Mouse (Mus musculus) megakaryocyte, embryonic 14.5 days (primary cell): Measurements from ENCODE around the gene Mob1a. TPM values are rescaled to one million over a fixed set of nuclear protein-coding genes. Genes with fewer than 3 reads are reported as not detected.

ENCODE experiments used
- H3K27me3 ChIP-seq: replicated peaks from 2 replicates; pipeline ENCODE3; 2012; ENCODE audit warnings: inconsistent platforms
- H3K36me3 ChIP-seq: replicated peaks from 2 replicates; pipeline ENCODE3; 2012; ENCODE audit warnings: low read length, inconsistent platforms, mixed read lengths
- H3K4me1 ChIP-seq: 2 replicates; pipeline ENCODE4 v1.6.1; 2012; ENCODE audit warnings: inconsistent platforms
- H3K4me3 ChIP-seq: replicated peaks from 2 replicates; pipeline ENCODE3; 2012; ENCODE audit warnings: moderate library complexity, mild to moderate bottlenecking, inconsistent platforms
- H3K9me3 ChIP-seq: 2 replicates; pipeline ENCODE4 v1.6.1; 2012; ENCODE audit warnings: inconsistent platforms
- FLI1 ChIP-seq: IDR thresholded peaks from 2 replicates; pipeline ENCODE4 v1.6.1; 2012; ENCODE audit warnings: low read length, inconsistent platforms, mixed read lengths
- GATA1 ChIP-seq: IDR thresholded peaks from 3 replicates; pipeline ENCODE4 v1.6.1; 2012; ENCODE audit warnings: mixed read lengths, low read length, inconsistent platforms, borderline replicate concordance
- polyA plus RNA-seq: library from polyadenylated mRNA; stranded (reverse); fragments of >175 nt; gene quantifications from 2 replicates; pipeline ENCODE4 v1.2.3, GENCODE M21; 2012; ENCODE audit warnings: low replicate concordance; ENCODE audit not compliant: insufficient read depth

The Mob1a gene
- polyA plus RNA-seq, 1 experiment, result 20.8 TPM

- peaks cover 33% of the 10 kb centered on the region for H3K4me1 ChIP-seq
- no peak overlapping the region for H3K4me3 ChIP-seq
- no peaks in the 10 kb centered on the region for H3K9me3 ChIP-seq
- no peaks in the 10 kb centered on the region for H3K27me3 ChIP-seq
- H3K36me3 ChIP-seq, result peaks cover 100% of the 10 kb centered on the region
- TF ChIP-seq FLI1 (no peak), GATA1 (no peak)
Observed at GRCm38 (mm10) chr6:83373704-83374300, 48.0 kb downstream of the Mob1a start.

- H3K4me3 ChIP-seq, result peak overlapping the region; percentile 80
- H3K4me1 ChIP-seq, result peaks cover 81% of the 10 kb centered on the region
- H3K9me3 ChIP-seq, result no peaks in the 10 kb centered on the region
- H3K27me3 ChIP-seq, result no peaks in the 10 kb centered on the region
- peaks cover 89% of the 10 kb centered on the region for H3K36me3 ChIP-seq
- TF ChIP-seq FLI1, result no peak
- TF ChIP-seq GATA1, result peak; percentile 89
Observed at GRCm38 (mm10) chr6:83381510-83382491, 56.0 kb downstream of the Mob1a start.

GRCm38 (mm10) chr6:83385569-83386090 is 59.8 kb downstream of the Mob1a start:
- no peak overlapping the region for H3K4me3 ChIP-seq
- no peak for TF ChIP-seq GATA1
- no peaks in the 10 kb centered on the region for H3K9me3 ChIP-seq
- no peaks in the 10 kb centered on the region for H3K27me3 ChIP-seq
- peaks cover 97% of the 10 kb centered on the region for H3K4me1 ChIP-seq
- H3K36me3 ChIP-seq, result peaks cover 80% of the 10 kb centered on the region

GRCm38 (mm10) chr6:83392166-83392780 is 66.5 kb downstream of the Mob1a start:
- no peaks in the 10 kb centered on the region for H3K9me3 ChIP-seq
- no peaks in the 10 kb centered on the region for H3K27me3 ChIP-seq
- H3K4me1 ChIP-seq, result peaks cover 64% of the 10 kb centered on the region
- TF ChIP-seq GATA1 (no peak), FLI1 (no peak)
- H3K4me3 ChIP-seq, result no peak overlapping the region
- peaks cover 91% of the 10 kb centered on the region for H3K36me3 ChIP-seq

Other genes with a start within 250 kb of the Mob1a start
- gene Pcgf1, start 248.1 kb upstream of the Mob1a start, polyA plus RNA-seq, result 6.8 and 7.3 TPM in 2 replicates
- 3.3 TPM in 1 of 2 replicates, not detected in the other for gene Lbx2, start 239.6 kb upstream of the Mob1a start, polyA plus RNA-seq
- gene Ccdc142, start 224.4 kb upstream of the Mob1a start, polyA plus RNA-seq, result 1.8 and 2.0 TPM in 2 replicates
- 0.99 and 2.7 TPM in 2 replicates for gene Gm42688, start 224.4 kb upstream of the Mob1a start, polyA plus RNA-seq
- 9.6 and 78.7 TPM in 2 replicates for gene Mrpl53, start 217.0 kb upstream of the Mob1a start, polyA plus RNA-seq
- gene Mogs, start 210.5 kb upstream of the Mob1a start, polyA plus RNA-seq, result 76.1 and 165 TPM in 2 replicates
- gene Wbp1, start 204.5 kb upstream of the Mob1a start, polyA plus RNA-seq, result 86.6 and 121 TPM in 2 replicates
- 201 and 370 TPM in 2 replicates for gene Ino80b, start 200.6 kb upstream of the Mob1a start, polyA plus RNA-seq
- 15.8 and 48.5 TPM in 2 replicates for gene Rtkn, start 190.6 kb upstream of the Mob1a start, polyA plus RNA-seq
- gene Wdr54, start 169.6 kb upstream of the Mob1a start, polyA plus RNA-seq, result 2.0 and 13.3 TPM in 2 replicates
- gene 1700003E16Rik, start 169.6 kb upstream of the Mob1a start, polyA plus RNA-seq, result 0.36 TPM in 1 of 2 replicates, not detected in the other
- 113 and 905 TPM in 2 replicates for gene Dctn1, start 160.1 kb upstream of the Mob1a start, polyA plus RNA-seq
- gene Slc4a5, start 106.2 kb upstream of the Mob1a start, polyA plus RNA-seq, result 0.32 TPM in 1 of 2 replicates, not detected in the other
- gene Mthfd2, start 108 bp upstream of the Mob1a start, polyA plus RNA-seq, result 17.8 and 30.5 TPM in 2 replicates
- gene Bola3, start 23.1 kb downstream of the Mob1a start, polyA plus RNA-seq, result 46.0 and 113 TPM in 2 replicates
- 10.6 and 12.2 TPM in 2 replicates for gene Tet3, start 133.1 kb downstream of the Mob1a start, polyA plus RNA-seq
- 8.7 and 10.8 TPM in 2 replicates for gene Dguok, start 181.0 kb downstream of the Mob1a start, polyA plus RNA-seq
- not detected in 2 replicates for gene Actg2, start 210.2 kb downstream of the Mob1a start, polyA plus RNA-seq
- gene Stambp, start 246.7 kb downstream of the Mob1a start, polyA plus RNA-seq, result 3.3 and 3.7 TPM in 2 replicates